Mouse (Mus musculus) erythroid progenitor cell, adult 5-6 weeks (primary cell): ENCODE data around the gene Med23. TPM values are rescaled to one million over a fixed set of nuclear protein-coding genes. Genes with fewer than 3 reads are reported as not detected.

ENCODE experiments used
- ATAC-seq: replicated peaks from 2 replicates; pipeline ENCODE4 v1.8.0; 2016; ENCODE audit warnings: moderate number of reproducible peaks, mild to moderate bottlenecking, moderate TSS enrichment, inconsistent platforms; ENCODE audit not compliant: poor library complexity, low FRiP score, severe bottlenecking
- total RNA-seq, 2 experiments: library from RNA; stranded (forward) in 1 of 2; stranded (reverse) in 1 of 2; fragments of 150-400 nt in 1 of 2; fragments of 186-747, 209-891 nt in 1 of 2; gene quantifications; 2 replicates each; pipeline versions ENCODE4 v1.2.3 to v1.2.4; 2015 to 2017; ENCODE audit warnings: low replicate concordance in 2 of 2

The Med23 gene
- total RNA-seq (2015; ENCODE audit: low replicate concordance), result 14.4 and 22.6 TPM in 2 replicates
- 14.2 and 35.2 TPM in 2 replicates for total RNA-seq (2017; ENCODE audit: low replicate concordance)

GRCm38 (mm10) chr10:24869760-24870290 lies at the start of gene Med23:
TSS of gene Med23 (plus strand) at chr10:24869986.
- ATAC-seq, result peak; percentile 100

GRCm38 (mm10) chr10:24821990-24822676 lies 47.7 kb upstream of the Med23 start:
- ATAC-seq, result peak; percentile 66

GRCm38 (mm10) chr10:24822842-24823241 lies 46.9 kb upstream of the Med23 start:
- ATAC-seq, result no peak

- ATAC-seq, result peak; percentile 76
Measured at GRCm38 (mm10) chr10:24823265-24823664, 46.5 kb upstream of the Med23 start.

GRCm38 (mm10) chr10:24823697-24824535 lies 45.9 kb upstream of the Med23 start:
- ATAC-seq, result peak; percentile 83

GRCm38 (mm10) chr10:24824621-24825020 lies 45.2 kb upstream of the Med23 start:
- ATAC-seq, result no peak

- ATAC-seq, result no peak
Measured at GRCm38 (mm10) chr10:24825456-24826081, 44.2 kb upstream of the Med23 start.

GRCm38 (mm10) chr10:24826130-24826529 lies 43.7 kb upstream of the Med23 start:
- ATAC-seq, result no peak

- peak; percentile 81 for ATAC-seq
Measured at GRCm38 (mm10) chr10:24828136-24828535, 41.6 kb upstream of the Med23 start.

- peak; percentile 66 for ATAC-seq
Measured at GRCm38 (mm10) chr10:24830448-24830847, 39.3 kb upstream of the Med23 start.

GRCm38 (mm10) chr10:24831377-24832095 lies 38.2 kb upstream of the Med23 start:
- ATAC-seq, result no peak

- no peak for ATAC-seq
Measured at GRCm38 (mm10) chr10:24832306-24832705, 37.5 kb upstream of the Med23 start.

GRCm38 (mm10) chr10:24834634-24835371 lies 35.0 kb upstream of the Med23 start:
- no peak for ATAC-seq

- ATAC-seq, result no peak
Measured at GRCm38 (mm10) chr10:24835702-24836342, 34.0 kb upstream of the Med23 start.

GRCm38 (mm10) chr10:24836366-24837038 lies 33.3 kb upstream of the Med23 start:
- ATAC-seq, result no peak

- peak; percentile 86 for ATAC-seq
Measured at GRCm38 (mm10) chr10:24840795-24841194, 29.0 kb upstream of the Med23 start.

GRCm38 (mm10) chr10:24841998-24842397 lies 27.8 kb upstream of the Med23 start:
- no peak for ATAC-seq

- ATAC-seq, result no peak
Measured at GRCm38 (mm10) chr10:24842676-24843075, 27.1 kb upstream of the Med23 start, which contains the start of gene Enpp3. TSS of gene Enpp3 (minus strand) at chr10:24842823.
